Mouse (Mus musculus): Measurements from ENCODE around the gene Rin1.

DNA sequence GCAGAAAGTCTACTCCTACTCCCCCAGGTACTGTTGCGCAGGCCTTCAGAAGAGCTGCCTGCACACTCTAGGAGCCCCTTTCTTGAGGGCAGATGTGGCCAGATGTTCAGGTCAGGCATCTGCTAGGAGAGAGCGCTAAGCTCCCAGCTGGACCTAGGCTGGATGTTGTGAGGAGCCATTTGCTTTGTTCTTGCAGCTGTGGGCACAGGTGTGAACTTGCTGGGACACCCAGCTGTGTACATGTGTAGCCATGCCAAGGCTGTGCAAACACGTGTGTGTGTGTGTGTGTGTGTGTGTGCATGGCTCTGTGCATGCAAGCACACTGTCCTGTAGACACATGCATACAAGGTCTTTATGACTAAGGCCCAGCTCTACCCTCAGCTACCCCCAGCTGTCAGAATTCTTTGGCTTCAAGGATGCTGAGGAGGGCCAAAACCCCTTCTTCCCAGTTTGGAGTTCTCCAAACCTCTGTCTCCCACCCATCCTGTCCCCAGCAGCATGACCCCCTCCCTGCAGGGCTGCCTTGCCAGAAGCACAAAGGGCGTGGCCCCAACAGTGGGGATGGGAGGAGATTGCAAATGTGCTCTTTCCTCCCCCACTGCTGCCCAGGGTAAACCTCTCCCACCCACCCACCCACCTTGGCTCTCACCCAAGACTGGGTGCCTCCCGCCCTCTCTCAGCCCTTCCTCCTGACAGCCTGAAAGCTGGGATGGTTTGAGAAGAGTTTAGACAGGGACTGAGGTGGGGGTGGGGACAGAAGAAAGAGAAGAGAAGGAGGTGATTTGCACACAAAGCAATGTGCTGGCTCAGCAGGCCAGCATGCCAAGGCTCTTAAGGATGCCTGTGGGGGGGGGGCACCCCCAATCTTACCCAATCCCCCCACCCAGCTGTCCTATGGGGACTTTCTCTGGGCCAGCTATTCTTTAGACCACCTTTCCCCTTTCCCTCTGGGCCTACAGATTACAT lies 10.4 kb downstream of the Rin1 start:
- TF ChIP-seq CTCF (IDR thresholded peaks at IDR 0.05; ENCODE audit: borderline replicate concordance, extremely low read depth, insufficient read depth, insufficient read length) (no peak), POLR2A (IDR thresholded peaks at IDR 0.05; ENCODE audit: borderline replicate concordance, extremely low read depth, insufficient read depth, insufficient read length, poor library complexity, severe bottlenecking) (no peak)

Measured in brain, embryonic 14.5 days (tissue).